Mouse (Mus musculus) lung, embryonic 14.5 days (tissue): ENCODE measurements at regions not wholly inside any gene's neighbourhood (a gene's known extent, or its start where the extent isn't known, plus 50 kb on each side); places are given as distances from the start of the nearest gene placed in this dataset.

Experiments used
- ATAC-seq: fragments of 200-750 bp; cut with Nextera tagmentation; 2 replicates; pipeline ENCODE4 v1.8.0; 2017; ENCODE audit warnings: mild to moderate bottlenecking, moderate TSS enrichment, moderate library complexity; ENCODE audit not compliant: insufficient read depth
- DNase-seq: peaks from one replicate; pipeline ENCODE4 v3.0.0-alpha.2; 2015
- H3K27ac ChIP-seq: fragments of 300-500 bp; sonication (generic); 2 replicates; pipeline ENCODE4 v1.5.1; 2014; ENCODE audit warnings: low read depth, mild to moderate bottlenecking, moderate library complexity
- H3K27me3 ChIP-seq: fragments of 300-500 bp; sonication (generic); 2 replicates; pipeline ENCODE4 v1.6.1; 2014; ENCODE audit warnings: low read length, control low read depth; ENCODE audit not compliant: insufficient read depth
- H3K36me3 ChIP-seq: fragments of 300-500 bp; sonication (generic); 2 replicates; pipeline ENCODE4 v1.6.1; 2014; ENCODE audit warnings: control low read depth; ENCODE audit not compliant: insufficient read depth
- H3K4me1 ChIP-seq: fragments of 300-500 bp; sonication (generic); 2 replicates; pipeline ENCODE4 v1.6.1; 2014; ENCODE audit warnings: antibody characterized with exemption, control low read depth; ENCODE audit not compliant: insufficient read depth
- H3K4me2 ChIP-seq: fragments of 300-500 bp; sonication (generic); 2 replicates; pipeline ENCODE4 v1.6.1; 2014; ENCODE audit warnings: mild to moderate bottlenecking
- H3K4me3 ChIP-seq: fragments of 300-500 bp; sonication (generic); 2 replicates; pipeline ENCODE4 v1.5.1; 2014; ENCODE audit warnings: low read depth, low read length
- H3K9ac ChIP-seq: fragments of 300-500 bp; sonication (generic); 2 replicates; pipeline ENCODE4 v1.6.1; 2014
- H3K9me3 ChIP-seq: fragments of 300-500 bp; sonication (generic); 2 replicates; pipeline ENCODE4 v1.6.1; 2016; ENCODE audit warnings: low read depth, low read length, control low read depth
- CTCF ChIP-seq: IDR thresholded peaks from 2 replicates; pipeline ENCODE4 v1.5.1; 2016; ENCODE audit warnings: antibody characterized with exemption, low read depth
- WGBS: fragments of 180-500 bp; shearing (Covaris S2); extraction: QIAGEN DNeasy Blood & Tissue Kit; methylation state at CpG from one replicate; pipeline ENCODE4 v1.1.7; 2014; 5-methylcytosine and 5-hydroxymethylcytosine counted together

DNA sequence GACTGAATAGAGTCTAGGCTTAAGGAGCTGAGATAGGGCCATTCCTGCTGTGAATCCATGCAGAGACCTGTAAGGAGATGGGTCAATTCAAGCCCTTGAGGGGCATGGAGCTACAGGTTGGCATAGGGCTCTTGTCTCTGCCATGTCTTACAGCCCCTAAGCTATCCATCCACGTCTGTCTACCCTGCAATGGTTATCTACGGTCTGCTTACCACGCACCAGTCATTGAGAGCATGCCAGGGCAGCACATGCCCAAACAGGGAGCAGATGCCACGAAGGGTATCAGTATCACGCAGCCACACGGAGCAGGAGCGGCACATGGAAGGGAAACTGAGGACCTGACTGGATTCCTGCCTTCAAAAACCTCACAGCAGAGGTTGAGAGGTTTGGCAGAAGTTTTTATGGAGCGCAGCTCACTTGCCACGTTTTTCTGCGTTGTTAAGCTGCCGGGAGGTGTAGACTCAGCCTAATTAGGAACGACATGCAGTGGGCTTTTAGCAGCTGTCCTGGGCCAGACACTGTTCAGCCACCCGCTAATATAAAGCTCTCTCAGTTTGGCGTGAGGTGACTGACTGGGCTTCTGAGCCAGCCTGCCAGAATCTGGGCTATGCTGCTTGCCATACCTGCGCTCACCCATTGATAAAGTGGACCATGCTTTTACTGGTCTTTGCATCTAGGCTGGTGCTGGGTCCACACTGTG is 102.4 kb upstream of the Fstl4 start:
- Histone ChIP-seq H3K4me1 (no peaks in the 10 kb centered on the region), H3K4me2 (no peak overlapping the region), H3K4me3 (no peak overlapping the region), H3K27ac (no peak overlapping the region), H3K27me3 (no peaks in the 10 kb centered on the region), H3K36me3 (no peaks in the 10 kb centered on the region), H3K9ac (no peak overlapping the region), H3K9me3 (no peaks in the 10 kb centered on the region)
- no peak for TF ChIP-seq CTCF
- DNase-seq (no peak), ATAC-seq (no peak)
- 83% methylated on average over 15 of the region's 15 CpGs for WGBS

DNA sequence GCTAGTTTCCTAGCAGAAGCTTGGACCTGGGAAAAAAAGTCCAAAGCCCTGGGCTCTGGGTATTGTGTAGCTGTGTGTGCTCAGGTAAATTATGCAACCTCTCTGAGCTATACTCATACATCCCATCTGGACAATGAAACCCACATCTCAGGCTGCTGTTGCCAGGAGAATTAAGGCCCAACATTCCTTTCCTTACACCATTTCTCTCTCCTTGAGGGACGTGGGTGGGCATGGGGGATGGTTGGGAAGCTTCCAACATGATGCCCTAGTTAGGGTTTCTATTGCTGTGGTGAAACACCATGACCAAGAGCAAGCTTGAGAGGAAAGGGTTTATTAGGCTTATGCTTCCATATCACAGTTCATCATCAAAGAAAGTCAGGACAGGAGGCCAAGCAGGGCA is 99.1 kb upstream of the Fstl4 start:
- H3K9me3 ChIP-seq: no peaks in the 10 kb centered on the region
- DNase-seq (no peak), ATAC-seq (no peak)
- H3K27ac ChIP-seq: no peak overlapping the region
- H3K9ac ChIP-seq: no peak overlapping the region
- no peaks in the 10 kb centered on the region for H3K36me3 ChIP-seq
- WGBS: 71% methylated on average over 1 of the region's 1 CpGs
- H3K4me1 ChIP-seq: no peaks in the 10 kb centered on the region
- no peak overlapping the region for H3K4me2 ChIP-seq
- TF ChIP-seq CTCF: no peak
- H3K4me3 ChIP-seq: no peak overlapping the region
- no peaks in the 10 kb centered on the region for H3K27me3 ChIP-seq

DNA sequence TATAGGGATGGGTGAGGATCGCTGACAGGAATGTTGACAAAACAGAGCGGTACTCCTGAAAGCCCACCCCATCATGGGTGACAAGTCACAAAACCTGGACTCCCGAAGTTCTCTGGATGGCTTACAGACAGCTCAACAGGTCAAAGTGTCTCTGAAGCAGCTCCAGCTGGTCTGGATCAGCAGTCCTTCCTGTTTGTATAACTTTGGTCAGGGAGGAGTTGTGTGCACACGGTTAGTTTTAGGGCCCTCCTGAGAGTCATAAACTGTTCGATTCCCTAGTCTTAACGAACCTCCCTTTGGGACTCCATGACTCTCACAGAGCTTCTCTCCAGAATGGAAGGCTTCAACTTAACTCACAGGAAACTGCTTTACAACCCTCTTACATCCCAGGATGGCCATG is 89.4 kb upstream of the Fstl4 start:
- no peak for TF ChIP-seq CTCF
- Histone ChIP-seq H3K27ac (no peak overlapping the region), H3K9ac (no peak overlapping the region), H3K4me3 (no peak overlapping the region), H3K4me1 (no peaks in the 10 kb centered on the region), H3K4me2 (no peak overlapping the region), H3K36me3 (no peaks in the 10 kb centered on the region), H3K9me3 (no peaks in the 10 kb centered on the region), H3K27me3 (no peaks in the 10 kb centered on the region)
- no peak for DNase-seq
- ATAC-seq: no peak
- 44% methylated on average over 6 of the region's 6 CpGs for WGBS

DNA sequence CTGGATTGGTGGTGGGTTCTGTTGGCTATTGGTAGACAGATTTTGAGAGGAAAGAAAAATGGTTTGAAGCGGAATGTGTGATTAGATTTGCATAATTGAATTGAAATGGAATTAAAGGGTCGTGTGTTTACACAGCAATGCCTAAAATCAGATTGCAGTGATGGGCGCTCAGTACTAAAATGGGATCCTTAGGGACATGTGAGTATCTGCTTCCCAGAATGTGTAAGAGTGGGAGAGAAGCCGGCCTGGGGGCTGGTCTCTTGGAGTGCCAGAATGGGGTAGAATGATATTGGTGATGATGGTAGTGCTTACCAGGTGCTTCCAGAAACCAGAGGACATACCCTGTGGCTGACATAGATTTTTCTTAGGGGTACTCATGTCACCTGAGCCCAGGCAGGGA is 86.2 kb upstream of the Fstl4 start:
- no peak for TF ChIP-seq CTCF
- no peak for DNase-seq
- ATAC-seq: no peak
- no peak overlapping the region for H3K4me2 ChIP-seq
- H3K4me1 ChIP-seq: no peaks in the 10 kb centered on the region
- H3K4me3 ChIP-seq: no peak overlapping the region
- H3K27ac ChIP-seq: no peak overlapping the region
- H3K9me3 ChIP-seq: no peaks in the 10 kb centered on the region
- H3K27me3 ChIP-seq: no peaks in the 10 kb centered on the region
- 86% methylated on average over 4 of the region's 4 CpGs for WGBS
- no peak overlapping the region for H3K9ac ChIP-seq
- H3K36me3 ChIP-seq: no peaks in the 10 kb centered on the region

DNA sequence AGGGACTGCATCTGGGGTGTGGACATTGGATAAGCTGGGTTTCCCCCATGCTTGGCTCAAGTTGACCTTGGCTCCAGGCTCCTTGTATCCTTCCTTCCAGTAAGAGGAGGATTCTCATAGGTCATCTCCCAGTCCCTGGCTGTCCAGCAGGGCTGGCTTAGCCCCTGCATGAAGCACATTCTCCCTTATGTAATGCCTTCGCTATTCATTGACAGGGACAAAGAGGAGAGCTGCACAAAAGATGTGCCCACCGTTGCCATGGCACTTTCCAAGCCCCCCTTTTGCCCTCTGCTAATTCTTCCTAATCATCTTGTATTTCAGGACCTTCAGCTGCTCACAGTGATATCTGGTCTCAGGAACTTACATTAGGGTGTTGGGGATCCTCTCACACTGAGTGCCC is 79.0 kb upstream of the Fstl4 start:
- 84% methylated on average over 2 of the region's 2 CpGs for WGBS
- no peaks in the 10 kb centered on the region for H3K9me3 ChIP-seq

DNA sequence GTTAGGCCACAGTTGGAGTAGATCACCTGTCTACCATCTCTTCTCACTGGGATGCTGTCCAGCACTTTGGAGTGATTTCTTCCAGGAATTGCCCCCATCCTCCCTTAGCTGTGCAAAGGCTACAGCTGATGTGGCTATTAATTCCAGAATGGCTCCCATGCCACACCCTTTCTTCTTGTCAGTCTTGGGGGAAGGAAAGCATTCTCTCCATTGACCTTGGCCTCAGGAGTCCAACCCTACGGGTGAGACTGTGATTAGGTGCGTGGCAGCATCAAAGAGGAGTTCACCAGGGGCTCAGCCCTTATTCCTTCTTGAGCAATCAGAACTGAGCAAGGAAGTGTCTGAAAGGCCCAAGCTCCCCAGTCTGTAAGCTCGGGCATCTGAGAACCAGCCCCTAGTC is 71.7 kb upstream of the Fstl4 start:
- Histone ChIP-seq H3K9ac (no peak overlapping the region), H3K27me3 (no peaks in the 10 kb centered on the region), H3K4me3 (no peak overlapping the region), H3K4me2 (no peak overlapping the region), H3K9me3 (no peaks in the 10 kb centered on the region), H3K36me3 (no peaks in the 10 kb centered on the region), H3K4me1 (no peaks in the 10 kb centered on the region), H3K27ac (no peak overlapping the region)
- WGBS: 63% methylated on average over 3 of the region's 3 CpGs
- no peak for ATAC-seq
- TF ChIP-seq CTCF: no peak
- no peak for DNase-seq

More for the DNA sequence above, 79.0 kb upstream of the Fstl4 start:
- Histone ChIP-seq H3K4me2 (no peak overlapping the region), H3K4me1 (no peaks in the 10 kb centered on the region), H3K27ac (no peak overlapping the region), H3K27me3 (no peaks in the 10 kb centered on the region), H3K36me3 (no peaks in the 10 kb centered on the region), H3K4me3 (no peak overlapping the region), H3K9ac (no peak overlapping the region)
- TF ChIP-seq CTCF: no peak
- ATAC-seq: no peak
- DNase-seq: no peak

DNA sequence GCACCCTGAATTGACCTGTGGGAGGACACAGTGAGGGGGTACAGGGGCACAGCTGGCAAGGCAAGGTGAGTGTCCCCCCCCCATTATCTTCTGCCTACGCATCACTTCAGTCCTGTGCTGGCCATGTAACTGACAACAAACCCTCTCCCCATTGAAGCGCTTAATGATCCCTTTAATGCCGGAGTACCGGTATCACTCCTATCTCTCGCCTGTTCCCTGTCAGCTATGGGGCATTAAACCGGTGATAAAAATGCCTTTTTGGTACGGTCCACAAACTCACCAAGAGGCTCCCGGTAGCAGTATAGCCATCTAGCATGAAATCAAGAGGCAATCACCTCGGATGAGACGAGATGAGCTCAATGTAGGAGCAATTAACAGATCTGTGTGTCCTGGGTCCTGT is 62.8 kb upstream of the Fstl4 start:
- Histone ChIP-seq H3K4me2 (no peak overlapping the region), H3K36me3 (no peaks in the 10 kb centered on the region), H3K4me3 (no peak overlapping the region), H3K4me1 (no peaks in the 10 kb centered on the region), H3K27ac (no peak overlapping the region), H3K9me3 (no peaks in the 10 kb centered on the region), H3K9ac (no peak overlapping the region), H3K27me3 (no peaks in the 10 kb centered on the region)
- DNase-seq (no peak), ATAC-seq (no peak)
- 83% methylated on average over 10 of the region's 10 CpGs for WGBS
- TF ChIP-seq CTCF: no peak

DNA sequence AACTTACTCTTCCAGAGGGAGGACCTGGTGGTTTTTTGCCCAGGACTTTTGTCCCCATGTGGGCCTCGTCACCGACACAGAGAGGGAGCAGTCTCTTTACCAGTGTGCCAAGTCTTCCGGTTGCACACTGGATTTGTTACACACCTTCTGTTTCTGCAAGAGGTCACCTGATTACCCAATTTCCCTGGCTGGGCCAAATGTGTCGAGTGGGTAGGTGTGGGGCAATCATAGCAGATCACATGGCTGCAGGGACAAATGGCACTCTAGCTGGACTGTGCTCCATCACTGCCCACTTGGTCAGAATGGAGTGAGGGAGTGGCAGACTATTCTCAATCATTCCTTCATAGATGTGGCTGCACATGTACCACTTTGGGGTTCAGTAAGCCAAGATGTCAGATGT is 61.0 kb upstream of the Fstl4 start:
- no peak overlapping the region for H3K4me2 ChIP-seq
- H3K9me3 ChIP-seq: no peaks in the 10 kb centered on the region
- no peak overlapping the region for H3K9ac ChIP-seq
- WGBS: 76% methylated on average over 4 of the region's 4 CpGs
- H3K27ac ChIP-seq: no peak overlapping the region
- no peak for TF ChIP-seq CTCF
- ATAC-seq (no peak), DNase-seq (no peak)
- H3K4me3 ChIP-seq: no peak overlapping the region
- H3K4me1 ChIP-seq: no peaks in the 10 kb centered on the region
- no peaks in the 10 kb centered on the region for H3K27me3 ChIP-seq
- no peaks in the 10 kb centered on the region for H3K36me3 ChIP-seq
